Mouse (Mus musculus) MEL (cell line): ENCODE measurements around the gene Rnase9. TPM values are rescaled to one million over a fixed set of nuclear protein-coding genes. Genes with fewer than 3 reads are reported as not detected.

Source experiments
- DNase-seq: peaks from one replicate; pipeline ENCODE4 v3.0.0; 2011; ENCODE audit warnings: low read depth, low spot score
- H3K27ac ChIP-seq: 2 replicates; pipeline ENCODE4 v1.5.1; 2012; ENCODE audit warnings: low read depth, mild to moderate bottlenecking, control low read depth, low read length, moderate library complexity; ENCODE audit not compliant: control insufficient read depth
- H3K27me3 ChIP-seq, 2 experiments: fragments of 150-350 bp in 1 of 2; sonication (generic) in 1 of 2; 2 replicates each; pipeline ENCODE4 v1.6.1; 2012; ENCODE audit warnings: low read length in 2 of 2, mild to moderate bottlenecking in 2 of 2, improper control_type of control experiment in 1 of 2, moderate library complexity in 1 of 2; ENCODE audit not compliant: insufficient read depth in 2 of 2, control insufficient read depth in 1 of 2
- H3K36me3 ChIP-seq, 2 experiments: 2 replicates each; pipeline ENCODE4 v1.6.1; 2012 to 2014; ENCODE audit warnings: low read length in 2 of 2, improper control_type of control experiment in 1 of 2, inconsistent platforms in 1 of 2, mild to moderate bottlenecking in 1 of 2; ENCODE audit not compliant: insufficient read depth in 2 of 2, control insufficient read depth in 1 of 2
- H3K4me1 ChIP-seq, 2 experiments: fragments of 150-350 bp in 1 of 2; sonication (generic) in 1 of 2; 2 replicates each; pipeline ENCODE4 v1.6.1; 2012; ENCODE audit warnings: low read length in 2 of 2, improper control_type of control experiment in 1 of 2, mild to moderate bottlenecking in 1 of 2; ENCODE audit not compliant: insufficient read depth in 2 of 2, control insufficient read depth in 1 of 2
- H3K4me3 ChIP-seq, 2 experiments: fragments of 150-350 bp in 1 of 2; sonication (generic) in 1 of 2; 2 replicates each; pipeline ENCODE4 v1.5.1; 2012; ENCODE audit warnings: low read depth in 2 of 2, low read length in 2 of 2, mild to moderate bottlenecking in 2 of 2, moderate library complexity in 2 of 2, control low read depth in 1 of 2, improper control_type of control experiment in 1 of 2; ENCODE audit not compliant: control insufficient read depth in 1 of 2, insufficient read depth in 1 of 2
- H3K79me2 ChIP-seq: 2 replicates; pipeline ENCODE4 v1.6.1; 2012; ENCODE audit warnings: mild to moderate bottlenecking, low read length, moderate library complexity; ENCODE audit not compliant: control insufficient read depth, poor library complexity, insufficient read depth
- H3K9ac ChIP-seq: 2 replicates; pipeline ENCODE4 v1.6.1; 2012; ENCODE audit warnings: low read depth, mild to moderate bottlenecking, control low read depth, low read length, moderate library complexity; ENCODE audit not compliant: control insufficient read depth, poor library complexity, severe bottlenecking
- H3K9me3 ChIP-seq: fragments of 150-350 bp; sonication (generic); replicated peaks from 2 replicates; pipeline ENCODE4 v1.6.1; 2012; ENCODE audit warnings: mild to moderate bottlenecking, low read length, improper control_type of control experiment, moderate library complexity; ENCODE audit not compliant: insufficient read depth
- CTCF ChIP-seq, 3 experiments: IDR thresholded peaks in 2 of 3; conservative IDR thresholded peaks in 1 of 3; 2 replicates each; pipeline ENCODE4 v1.5.1; 2011 to 2012; ENCODE audit warnings: low read length in 3 of 3, low read depth in 2 of 3, mild to moderate bottlenecking in 2 of 3, improper control_type of control experiment in 1 of 3, inconsistent platforms in 1 of 3, mixed read lengths in 1 of 3, moderate library complexity in 1 of 3; ENCODE audit not compliant: control insufficient read depth in 1 of 3, insufficient read depth in 1 of 3, poor library complexity in 1 of 3, severe bottlenecking in 1 of 3
- ELF1 ChIP-seq: IDR thresholded peaks from 2 replicates; pipeline ENCODE4 v1.6.1; 2014; ENCODE audit warnings: low read depth, mild to moderate bottlenecking, inconsistent platforms, low read length, improper control_type of control experiment, moderate library complexity
- EP300 ChIP-seq, 2 experiments: IDR thresholded peaks; 2 replicates each; pipeline ENCODE4 v1.6.1; 2011; ENCODE audit warnings: improper control_type of control experiment in 2 of 2, low read length in 2 of 2, low read depth in 1 of 2, mild to moderate bottlenecking in 1 of 2
- ETS1 ChIP-seq: IDR thresholded peaks from 2 replicates; pipeline ENCODE4 v1.6.1; 2012; ENCODE audit warnings: low read depth, mild to moderate bottlenecking, inconsistent platforms, low read length, improper control_type of control experiment, moderate library complexity
- KAT2A ChIP-seq: conservative IDR thresholded peaks from 2 replicates; pipeline ENCODE4 v1.6.1; 2012; ENCODE audit warnings: low read depth, low read length, improper control_type of control experiment, inconsistent platforms
- MAFK ChIP-seq: IDR thresholded peaks from 2 replicates; pipeline ENCODE4 v1.6.1; 2011; ENCODE audit warnings: low read depth, mild to moderate bottlenecking, low read length, improper control_type of control experiment, borderline replicate concordance
- MXI1 ChIP-seq: IDR thresholded peaks from 2 replicates; pipeline ENCODE4 v1.6.1; 2011; ENCODE audit warnings: mild to moderate bottlenecking, low read depth, low read length, improper control_type of control experiment
- RCOR1 ChIP-seq: IDR thresholded peaks from 2 replicates; pipeline ENCODE4 v1.6.1; 2012; ENCODE audit warnings: low read depth, mild to moderate bottlenecking, inconsistent platforms, low read length, improper control_type of control experiment
- TBP ChIP-seq: IDR thresholded peaks from 2 replicates; pipeline ENCODE4 v1.8.0; 2011; ENCODE audit warnings: low read depth, low read length, improper control_type of control experiment
- USF1 ChIP-seq: IDR thresholded peaks from 2 replicates; pipeline ENCODE4 v1.6.1; 2014; ENCODE audit warnings: low read depth, mild to moderate bottlenecking, inconsistent platforms, low read length, improper control_type of control experiment, moderate library complexity
- ZC3H11A ChIP-seq: IDR thresholded peaks from 2 replicates; pipeline ENCODE4 v1.6.1; 2012; ENCODE audit warnings: low read depth, mild to moderate bottlenecking, inconsistent platforms, low read length, improper control_type of control experiment
- ZNF384 ChIP-seq: IDR thresholded peaks from 2 replicates; pipeline ENCODE4 v1.6.1; 2012; ENCODE audit warnings: low read depth, mild to moderate bottlenecking, inconsistent platforms, low read length, improper control_type of control experiment
- polyA plus RNA-seq, 2 experiments: library from polyadenylated mRNA; stranded (reverse) in 1 of 2; unstranded in 1 of 2; fragments of >175 nt in 1 of 2; fragments of >200 nt in 1 of 2; gene quantifications; 2 replicates each; pipeline versions ENCODE4 v1.2.1 to v1.2.4; 2012; ENCODE audit warnings: low replicate concordance in 2 of 2, low read depth in 1 of 2; ENCODE audit not compliant: insufficient read length in 2 of 2, insufficient read depth in 1 of 2, missing spikeins in 1 of 2
- total RNA-seq: library from RNA; depleted of rRNA; stranded (reverse); fragments of 300-350 nt; gene quantifications from 2 replicates; pipeline ENCODE4 v1.2.3, GENCODE M21; 2012; rRNA removed

Rnase9 gene
- total and polyA plus RNA-seq, 3 experiments, result not detected

GRCm38 (mm10) chr14:50997999-50998666 is 43.5 kb downstream of the Rnase9 start (continued):
- TF ChIP-seq TBP (no peak), ZNF384 (no peak), ZC3H11A (no peak), ELF1 (no peak), MAFK (no peak), MXI1 (no peak), CTCF (IDR thresholded peaks at IDR 0.05 in 2 of 3, conservative IDR thresholded peaks at IDR 0.05 in 1 of 3; ENCODE audit: control insufficient read depth in 1 of 3, insufficient read depth in 1 of 3, low read depth in 2 of 3, low read length in 3 of 3, poor library complexity in 1 of 3, severe bottlenecking in 1 of 3) (no peak)

DNA sequence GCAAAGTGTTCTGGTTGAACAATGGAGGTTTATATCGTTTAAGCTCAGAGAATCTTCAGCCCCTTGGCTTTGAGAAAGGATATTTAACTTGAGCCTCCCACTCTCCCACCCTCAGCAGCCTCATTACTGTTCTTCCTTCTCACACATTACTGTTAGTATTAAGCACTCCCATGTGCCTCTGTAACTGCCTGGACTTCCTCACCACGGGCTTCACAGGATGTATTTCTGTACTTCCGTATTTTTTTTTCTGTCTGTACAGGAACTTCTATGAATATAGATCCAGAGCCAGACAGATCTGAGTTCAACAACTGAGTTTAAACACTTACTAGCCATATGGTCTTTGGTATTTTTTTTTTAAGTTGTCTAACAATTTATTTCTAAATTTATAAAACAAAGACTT is 44.6 kb downstream of the Rnase9 start:
- Histone ChIP-seq H3K9ac (no peak overlapping the region), H3K27me3 (0 out of 4 replicates have a peak, but pooled peaks cover 0 to 2% of the 10 kb centered on the region in 2 experiments), H3K36me3 (no peaks in the 10 kb centered on the region; a peak in 1 of 4 replicates), H3K27ac (no peak overlapping the region), H3K79me2 (no peaks in the 10 kb centered on the region), H3K4me3 (no peak overlapping the region), H3K9me3 (no peaks in the 10 kb centered on the region), H3K4me1 (peaks cover 0 to 9% of the 10 kb centered on the region in 2 experiments; a peak in 2 of 4 replicates)
- TF ChIP-seq ZC3H11A, result no peak
- TF ChIP-seq EP300 (IDR thresholded peaks at IDR 0.05; ENCODE audit: low read depth in 1 of 2, low read length in 2 of 2), result no peak
- no peak for TF ChIP-seq KAT2A
- TF ChIP-seq ELF1, result no peak
- no peak for DNase-seq

GRCm38 (mm10) chr14:50991037-50991436 is 50.6 kb downstream of the Rnase9 start:
- H3K4me3 ChIP-seq, result peak overlapping the region in 1 of 2 experiments; percentile 43; a peak in 2 of 4 replicates
- H3K4me1 ChIP-seq, result no peaks in the 10 kb centered on the region
- no peaks in the 10 kb centered on the region for H3K27me3 ChIP-seq
- no peak overlapping the region for H3K27ac ChIP-seq
- no peak overlapping the region for H3K9ac ChIP-seq
- no peaks in the 10 kb centered on the region for H3K79me2 ChIP-seq
- no peaks in the 10 kb centered on the region for H3K9me3 ChIP-seq
- no peak for DNase-seq
- H3K36me3 ChIP-seq, result peaks cover 0 to 6% of the 10 kb centered on the region in 2 experiments; a peak in 2 of 4 replicates
- TF ChIP-seq RCOR1 (no peak), ETS1 (0 out of 2 replicates have a peak, but pooled peaks have one; percentile 6), USF1 (peak; percentile 56)

Other genes with a start within 250 kb of the Rnase9 start
- gene Ccnb1ip1, start 234.1 kb downstream of the Rnase9 start, total RNA-seq, result 23.3 and 28.3 TPM in 2 replicates
- 10 to 100 TPM in 1 of 2 experiments, not detected in 1; 27.6 TPM for gene Ccnb1ip1, start 234.1 kb downstream of the Rnase9 start, polyA plus RNA-seq
- gene Parp2, start 234.0 kb downstream of the Rnase9 start, total RNA-seq, result 65.6 and 81.1 TPM in 2 replicates
- gene Parp2, start 234.0 kb downstream of the Rnase9 start, polyA plus RNA-seq, result 10 to 100 TPM in 1 of 2 experiments, not detected in 1; 83.2 TPM
- gene Tep1, start 171.3 kb downstream of the Rnase9 start, total RNA-seq, result 19.5 and 36.8 TPM in 2 replicates
- 10 to 100 TPM in 1 of 2 experiments, not detected in 1; 13.7 TPM for gene Tep1, start 171.3 kb downstream of the Rnase9 start, polyA plus RNA-seq
- not detected in 2 replicates for gene Klhl33, start 144.4 kb downstream of the Rnase9 start, total RNA-seq
- under 1 TPM in 1 of 2 experiments, not detected in 1; 0.01 TPM for gene Klhl33, start 144.4 kb downstream of the Rnase9 start, polyA plus RNA-seq
- 28.0 and 29.6 TPM in 2 replicates for gene Osgep, start 117.0 kb downstream of the Rnase9 start, total RNA-seq
- 10 to 100 TPM in 1 of 2 experiments, not detected in 1; 45.1 TPM for gene Osgep, start 117.0 kb downstream of the Rnase9 start, polyA plus RNA-seq
- 123 and 129 TPM in 2 replicates for gene Apex1, start 116.9 kb downstream of the Rnase9 start, total RNA-seq
- 100 to 1,000 TPM in 1 of 2 experiments, not detected in 1; 155 TPM for gene Apex1, start 116.9 kb downstream of the Rnase9 start, polyA plus RNA-seq
- 10.5 and 12.2 TPM in 2 replicates for gene Pip4p1, start 111.0 kb downstream of the Rnase9 start, total RNA-seq
- gene Pip4p1, start 111.0 kb downstream of the Rnase9 start, polyA plus RNA-seq, result 10 to 100 TPM in 1 of 2 experiments, not detected in 1; 21.6 TPM
- gene Pnp, start 110.8 kb downstream of the Rnase9 start, total RNA-seq, result 46.7 and 49.7 TPM in 2 replicates
- 100 to 1,000 TPM in 1 of 2 experiments, 10 to 100 TPM in 1; 36.2 to 302 TPM for gene Pnp, start 110.8 kb downstream of the Rnase9 start, polyA plus RNA-seq
- gene Gm49342, start 97.4 kb downstream of the Rnase9 start, total RNA-seq, result 11.7 and 14.5 TPM in 2 replicates
- 10 to 100 TPM in 1 of 2 experiments, not detected in 1; 45.2 TPM for gene Gm49342, start 97.4 kb downstream of the Rnase9 start, polyA plus RNA-seq
- 0.65 and 0.85 TPM in 2 replicates for gene Pnp2, start 85.9 kb downstream of the Rnase9 start, total RNA-seq
- 1 to 10 TPM in 1 of 2 experiments, not detected in 1; 1.7 TPM for gene Pnp2, start 85.9 kb downstream of the Rnase9 start, polyA plus RNA-seq
- gene Rnase10, start 34.1 kb downstream of the Rnase9 start, total RNA-seq, result not detected in 2 replicates
- gene Rnase10, start 34.1 kb downstream of the Rnase9 start, polyA plus RNA-seq, result not detected
- gene Rnase11, start 8.3 kb upstream of the Rnase9 start, total RNA-seq, result not detected in 2 replicates
- gene Rnase11, start 8.3 kb upstream of the Rnase9 start, polyA plus RNA-seq, result not detected
- not detected in 2 replicates for gene Rnase12, start 15.8 kb upstream of the Rnase9 start, total RNA-seq
- not detected for gene Rnase12, start 15.8 kb upstream of the Rnase9 start, polyA plus RNA-seq
- gene Olfr750, start 32.6 kb upstream of the Rnase9 start, total RNA-seq, result not detected in 2 replicates
- gene Olfr750, start 32.6 kb upstream of the Rnase9 start, polyA plus RNA-seq, result not detected
- gene Rnase4, start 49.2 kb upstream of the Rnase9 start, total RNA-seq, result not detected in 2 replicates
- under 1 TPM in 1 of 2 experiments, not detected in 1; 0.18 TPM for gene Rnase4, start 49.2 kb upstream of the Rnase9 start, polyA plus RNA-seq
- gene Ang, start 49.3 kb upstream of the Rnase9 start, total RNA-seq, result not detected in 2 replicates
- gene Ang, start 49.3 kb upstream of the Rnase9 start, polyA plus RNA-seq, result not detected
- not detected in 2 replicates for gene Eddm3b, start 72.6 kb upstream of the Rnase9 start, total RNA-seq
- gene Eddm3b, start 72.6 kb upstream of the Rnase9 start, polyA plus RNA-seq, result not detected
- 65.0 and 73.4 TPM in 2 replicates for gene Rnase6, start 82.0 kb upstream of the Rnase9 start, total RNA-seq
- 10 to 100 TPM in 1 of 2 experiments, not detected in 1; 49.2 TPM for gene Rnase6, start 82.0 kb upstream of the Rnase9 start, polyA plus RNA-seq
- gene Rnase1, start 104.9 kb upstream of the Rnase9 start, total RNA-seq, result not detected in 2 replicates
- gene Rnase1, start 104.9 kb upstream of the Rnase9 start, polyA plus RNA-seq, result under 1 TPM in 1 of 2 experiments, not detected in 1; 0.07 TPM
- not detected in 2 replicates for gene Rnase2b, start 120.4 kb upstream of the Rnase9 start, total RNA-seq
- gene Rnase2b, start 120.4 kb upstream of the Rnase9 start, polyA plus RNA-seq, result not detected
- not detected in 2 replicates for gene Ang2, start 157.3 kb upstream of the Rnase9 start, total RNA-seq
- not detected for gene Ang2, start 157.3 kb upstream of the Rnase9 start, polyA plus RNA-seq
- gene Ear14, start 161.5 kb upstream of the Rnase9 start, total RNA-seq, result not detected in 2 replicates
- not detected for gene Ear14, start 161.5 kb upstream of the Rnase9 start, polyA plus RNA-seq
- gene Rnase2a, start 214.2 kb upstream of the Rnase9 start, total RNA-seq, result not detected in 2 replicates
- gene Rnase2a, start 214.2 kb upstream of the Rnase9 start, polyA plus RNA-seq, result not detected